15 mouse cellular contexts compared by ENCODE assay signal in genomic region chr19:4194776-4195650, GRCm38 (mm10). TPM values are rescaled to one million over a fixed set of nuclear protein-coding genes. Genes with fewer than 3 reads are reported as not detected.
DNase-seq lines count a peak whose midpoint lies in the region; ATAC-seq lines count a peak whose summit lies in the region.
"Had no signal": no experiment of that assay in that cellular context is flagged by ENCODE, and none has a peak within 500 bp of the region (broad histone marks: within the 10 kb centered on the region; RNA-seq: fewer than 3 reads in every experiment).

No protein-coding gene starts in this region.

- no peak for ATAC-seq in embryonic facial prominence, embryonic 13.5 days (ENCODE audit: insufficient number of reproducible peaks, insufficient read depth, low FRiP score, low TSS enrichment, low read depth)
- ATAC-seq in neural tube, embryonic 15.5 days (ENCODE audit: low FRiP score): no peak
- ATAC-seq: forebrain, embryonic 13.5 days had no signal

- no peaks in the 10 kb centered on the region for H3K9me3 ChIP-seq in embryonic facial prominence, embryonic 13.5 days
- no peaks in the 10 kb centered on the region for H3K9me3 ChIP-seq in embryonic facial prominence, embryonic 10.5 days
- H3K9me3 ChIP-seq in neural tube, embryonic 15.5 days (replicated peaks): no peaks in the 10 kb centered on the region
- H3K9me3 ChIP-seq: forebrain, embryonic 13.5 days had no signal

- 82% methylated on average over 12 of the region's 12 CpGs for WGBS in embryonic facial prominence, embryonic 13.5 days
- 82% methylated on average over 12 of the region's 12 CpGs for WGBS in embryonic facial prominence, embryonic 10.5 days
- 79% methylated on average over 12 of the region's 12 CpGs for WGBS in neural tube, embryonic 15.5 days

- H3K27ac ChIP-seq in embryonic facial prominence, embryonic 13.5 days: no peak overlapping the region
- H3K27ac ChIP-seq in embryonic facial prominence, embryonic 10.5 days (replicated peaks): no peak overlapping the region
- H3K27ac ChIP-seq in neural tube, embryonic 15.5 days (replicated peaks): 0 out of 2 replicates have a peak overlapping the region, but pooled peaks have one; percentile 13

- peaks cover 70% of the 10 kb centered on the region for H3K36me3 ChIP-seq in embryonic facial prominence, embryonic 13.5 days
- H3K36me3 ChIP-seq in embryonic facial prominence, embryonic 10.5 days (replicated peaks): peaks cover 71% of the 10 kb centered on the region
- H3K36me3 ChIP-seq in neural tube, embryonic 15.5 days: peaks cover 51% of the 10 kb centered on the region

- no peak for DNase-seq in embryonic facial prominence, embryonic 10.5 days (ENCODE audit: low spot score)
- peak; percentile 35 for DNase-seq in kidney, postnatal 10 days
- DNase-seq in kidney, adult 11 months: no peak
- peak; percentile 20 for DNase-seq in retina, postnatal 1 day
- no peak for DNase-seq in retina, embryonic 14.5 days (ENCODE audit: low spot score)
- no peak for DNase-seq in urinary bladder, postnatal 10 days (ENCODE audit: low spot score)
- DNase-seq: B cell, adult 2 months; heart, postnatal 4 days; lung, postnatal 36 days; right cerebral cortex, adult 18-20 months; thymus, postnatal 14 days had no signal

- H3K27me3 ChIP-seq in embryonic facial prominence, embryonic 13.5 days: no peaks in the 10 kb centered on the region
- H3K27me3 ChIP-seq in embryonic facial prominence, embryonic 10.5 days (replicated peaks; ENCODE audit: low read depth, poor library complexity, severe bottlenecking): no peaks in the 10 kb centered on the region
- no peaks in the 10 kb centered on the region for H3K27me3 ChIP-seq in neural tube, embryonic 15.5 days (replicated peaks)
- H3K27me3 ChIP-seq: forebrain, embryonic 13.5 days had no signal

- no peak overlapping the region for H3K4me3 ChIP-seq in embryonic facial prominence, embryonic 13.5 days
- H3K4me3 ChIP-seq in embryonic facial prominence, embryonic 10.5 days: no peak overlapping the region; the same call in 1 of the 2 replicates
- H3K4me3 ChIP-seq in neural tube, embryonic 15.5 days (replicated peaks): no peak overlapping the region
- H3K4me3 ChIP-seq: forebrain, embryonic 13.5 days had no signal

- no peak overlapping the region for H3K4me2 ChIP-seq in embryonic facial prominence, embryonic 13.5 days
- no peak overlapping the region for H3K4me2 ChIP-seq in neural tube, embryonic 15.5 days
- H3K4me2 ChIP-seq: forebrain, embryonic 13.5 days had no signal

- peaks cover 41% of the 10 kb centered on the region for H3K4me1 ChIP-seq in embryonic facial prominence, embryonic 13.5 days
- peaks cover 62% of the 10 kb centered on the region for H3K4me1 ChIP-seq in embryonic facial prominence, embryonic 10.5 days
- peaks cover 57% of the 10 kb centered on the region for H3K4me1 ChIP-seq in neural tube, embryonic 15.5 days

- 0 out of 2 replicates have a peak overlapping the region, but pooled peaks have one; percentile 12 for H3K9ac ChIP-seq in embryonic facial prominence, embryonic 13.5 days
- no peak overlapping the region for H3K9ac ChIP-seq in neural tube, embryonic 15.5 days (replicated peaks)
- H3K9ac ChIP-seq: forebrain, embryonic 13.5 days had no signal

RNA-seq across cellular contexts. Expression of gene Ppp1ca, which starts 3.1 kb away (rescaled TPM):
- 788 and 789 TPM in 2 replicates for polyA plus RNA-seq in embryonic facial prominence, embryonic 13.5 days (2015; fragmentation: Nextera tagmentation; extraction: Ambion mirVana)
- 1,000 and 1,025 TPM in 2 replicates for polyA plus RNA-seq in embryonic facial prominence, embryonic 10.5 days (2016; fragmentation: Nextera tagmentation; extraction: Ambion mirVana)
- polyA plus RNA-seq in neural tube, embryonic 15.5 days (2015; fragmentation: Nextera tagmentation; extraction: Ambion mirVana): 589 and 681 TPM in 2 replicates

RNA-seq across cellular contexts. Expression of gene Tbc1d10c, which starts 3.9 kb away (rescaled TPM):
- polyA plus RNA-seq in embryonic facial prominence, embryonic 13.5 days (2015; fragmentation: Nextera tagmentation; extraction: Ambion mirVana): 1.8 and 3.1 TPM in 2 replicates
- polyA plus RNA-seq in embryonic facial prominence, embryonic 10.5 days (2016; fragmentation: Nextera tagmentation; extraction: Ambion mirVana): 0.57 and 1.4 TPM in 2 replicates
- 0.74 and 20.7 TPM in 2 replicates for polyA plus RNA-seq in neural tube, embryonic 15.5 days (2015; fragmentation: Nextera tagmentation; extraction: Ambion mirVana)

RNA-seq across cellular contexts. Expression of gene Rad9a, which starts 6.4 kb away (rescaled TPM):
- 34.1 and 37.3 TPM in 2 replicates for polyA plus RNA-seq in embryonic facial prominence, embryonic 13.5 days (2015; fragmentation: Nextera tagmentation; extraction: Ambion mirVana)
- 58.1 and 58.2 TPM in 2 replicates for polyA plus RNA-seq in embryonic facial prominence, embryonic 10.5 days (2016; fragmentation: Nextera tagmentation; extraction: Ambion mirVana)
- polyA plus RNA-seq in neural tube, embryonic 15.5 days (2015; fragmentation: Nextera tagmentation; extraction: Ambion mirVana): 24.3 and 27.2 TPM in 2 replicates

RNA-seq across cellular contexts. Expression of gene Clcf1, which starts 19.0 kb away (rescaled TPM):
- polyA plus RNA-seq in embryonic facial prominence, embryonic 13.5 days (2015; fragmentation: Nextera tagmentation; extraction: Ambion mirVana): 11.1 and 11.5 TPM in 2 replicates
- polyA plus RNA-seq in embryonic facial prominence, embryonic 10.5 days (2016; fragmentation: Nextera tagmentation; extraction: Ambion mirVana): 2.8 and 3.3 TPM in 2 replicates
- polyA plus RNA-seq in neural tube, embryonic 15.5 days (2015; fragmentation: Nextera tagmentation; extraction: Ambion mirVana): 0.78 and 2.2 TPM in 2 replicates

RNA-seq across cellular contexts. Expression of gene AC109138.7, which starts 19.1 kb away (rescaled TPM):
- polyA plus RNA-seq in embryonic facial prominence, embryonic 13.5 days (2015; fragmentation: Nextera tagmentation; extraction: Ambion mirVana): not detected in 2 replicates
- not detected in 2 replicates for polyA plus RNA-seq in embryonic facial prominence, embryonic 10.5 days (2016; fragmentation: Nextera tagmentation; extraction: Ambion mirVana)
- polyA plus RNA-seq in neural tube, embryonic 15.5 days (2015; fragmentation: Nextera tagmentation; extraction: Ambion mirVana): not detected in 2 replicates
- polyA plus RNA-seq: forebrain, embryonic 13.5 days; gonadal fat pad, adult 2 months had no signal

Comparison
In these comparisons a context has a peak if more than half of its experiments do, and no peak if none do; other contexts are left out.
1. DNase-seq: peak in kidney, postnatal 10 days (single experiment) and retina, postnatal 1 day (single experiment); none in embryonic facial prominence, embryonic 10.5 days (single experiment), kidney, adult 11 months (single experiment), retina, embryonic 14.5 days (single experiment) and urinary bladder, postnatal 10 days (single experiment).